Mouse (Mus musculus) heart, postnatal 0 days (tissue): ENCODE measurements at regions not wholly inside any gene's neighbourhood (a gene's known extent, or its start where the extent isn't known, plus 50 kb on each side); places are given as distances from the start of the nearest gene placed in this dataset.

Source experiments
- ATAC-seq: fragments of 200-750 bp; cut with Nextera tagmentation; 2 replicates; pipeline ENCODE4 v1.8.0; 2017; ENCODE audit warnings: low read depth, moderate number of reproducible peaks, moderate library complexity; ENCODE audit not compliant: insufficient read depth
- DNase-seq: peaks from one replicate; pipeline ENCODE4 v3.0.0-alpha.2; 2016; ENCODE audit warnings: low spot score
- H3K27ac ChIP-seq: fragments of 300-500 bp; sonication (generic); 2 replicates; pipeline ENCODE4 v1.5.1; 2014; ENCODE audit warnings: low read depth, mild to moderate bottlenecking
- H3K27me3 ChIP-seq: fragments of 300-500 bp; sonication (generic); 2 replicates; pipeline ENCODE4 v1.6.1; 2014; ENCODE audit warnings: low read length, mixed read lengths; ENCODE audit not compliant: control insufficient read depth, insufficient read depth
- H3K36me3 ChIP-seq: fragments of 300-500 bp; sonication (generic); replicated peaks from 2 replicates; pipeline ENCODE4 v1.6.1; 2014; ENCODE audit warnings: low read length, mixed read lengths; ENCODE audit not compliant: control insufficient read depth, insufficient read depth
- H3K4me1 ChIP-seq: fragments of 300-500 bp; sonication (generic); 2 replicates; pipeline ENCODE4 v1.6.1; 2014; ENCODE audit warnings: antibody characterized with exemption; ENCODE audit not compliant: control insufficient read depth, insufficient read depth
- H3K4me2 ChIP-seq: fragments of 300-500 bp; sonication (generic); 2 replicates; pipeline ENCODE4 v1.6.1; 2014; ENCODE audit warnings: low read depth, mild to moderate bottlenecking, low read length, moderate library complexity
- H3K4me3 ChIP-seq: fragments of 300-500 bp; sonication (generic); 2 replicates; pipeline ENCODE4 v1.5.1; 2014; ENCODE audit warnings: low read depth, low read length
- H3K9ac ChIP-seq: fragments of 300-500 bp; sonication (generic); replicated peaks from 2 replicates; pipeline ENCODE4 v1.6.1; 2014; ENCODE audit warnings: low read depth, low read length, mixed read lengths
- H3K9me3 ChIP-seq: fragments of 300-500 bp; sonication (generic); replicated peaks from 2 replicates; pipeline ENCODE4 v1.6.1; 2016; ENCODE audit warnings: low read length; ENCODE audit not compliant: control insufficient read depth
- CTCF ChIP-seq: IDR thresholded peaks from 2 replicates; pipeline ENCODE4 v1.5.1; 2016; ENCODE audit warnings: antibody characterized with exemption, control low read depth, low read depth
- EP300 ChIP-seq: IDR thresholded peaks from 2 replicates; pipeline ENCODE4 v1.6.1; 2016; ENCODE audit warnings: antibody characterized with exemption, low read depth
- WGBS: fragments of 180-500 bp; shearing (Covaris S2); extraction: QIAGEN DNeasy Blood & Tissue Kit; methylation state at CpG from one replicate; pipeline ENCODE4 v1.1.7; 2014; 5-methylcytosine and 5-hydroxymethylcytosine counted together

GRCm38 (mm10) chr19:27563592-27563991 is 134.0 kb upstream of the Pum3 start:
- Histone ChIP-seq H3K4me2 (no peak overlapping the region), H3K9ac (no peak overlapping the region), H3K4me1 (no peaks in the 10 kb centered on the region), H3K27ac (no peak overlapping the region), H3K27me3 (no peaks in the 10 kb centered on the region), H3K36me3 (no peaks in the 10 kb centered on the region), H3K4me3 (no peak overlapping the region), H3K9me3 (no peaks in the 10 kb centered on the region)
- 65% methylated on average over 9 of the region's 9 CpGs for WGBS
- no peak for DNase-seq
- TF ChIP-seq EP300 (no peak), CTCF (no peak)
- ATAC-seq, result no peak

GRCm38 (mm10) chr19:27558199-27558598 is 128.6 kb upstream of the Pum3 start:
- no peaks in the 10 kb centered on the region for H3K36me3 ChIP-seq
- WGBS, result 36% methylated on average over 3 of the region's 3 CpGs

GRCm38 (mm10) chr19:27556697-27557096 is 127.1 kb upstream of the Pum3 start:
- Histone ChIP-seq H3K27ac (no peak overlapping the region), H3K4me2 (no peak overlapping the region), H3K9me3 (no peaks in the 10 kb centered on the region), H3K4me1 (no peaks in the 10 kb centered on the region), H3K27me3 (no peaks in the 10 kb centered on the region), H3K4me3 (no peak overlapping the region), H3K9ac (no peak overlapping the region), H3K36me3 (no peaks in the 10 kb centered on the region)
- 82% methylated on average over 4 of the region's 4 CpGs for WGBS
- TF ChIP-seq CTCF, result no peak
- TF ChIP-seq EP300, result no peak
- DNase-seq (no peak), ATAC-seq (no peak)

More at GRCm38 (mm10) chr19:27558199-27558598, 128.6 kb upstream of the Pum3 start:
- DNase-seq (no peak), ATAC-seq (no peak)
- Histone ChIP-seq H3K27me3 (no peaks in the 10 kb centered on the region), H3K4me2 (no peak overlapping the region), H3K9ac (no peak overlapping the region), H3K4me3 (no peak overlapping the region), H3K9me3 (no peaks in the 10 kb centered on the region), H3K4me1 (no peaks in the 10 kb centered on the region), H3K27ac (no peak overlapping the region)
- TF ChIP-seq EP300 (no peak), CTCF (no peak)

GRCm38 (mm10) chr19:27554841-27555240 is 125.2 kb upstream of the Pum3 start:
- H3K9me3 ChIP-seq, result no peaks in the 10 kb centered on the region
- H3K36me3 ChIP-seq, result no peaks in the 10 kb centered on the region
- no peaks in the 10 kb centered on the region for H3K4me1 ChIP-seq
- 90% methylated on average over 4 of the region's 4 CpGs for WGBS
- H3K27ac ChIP-seq, result no peak overlapping the region
- no peak overlapping the region for H3K4me3 ChIP-seq
- no peak overlapping the region for H3K9ac ChIP-seq
- H3K4me2 ChIP-seq, result no peak overlapping the region
- ATAC-seq (no peak), DNase-seq (no peak)
- TF ChIP-seq EP300, result no peak
- no peak for TF ChIP-seq CTCF
- no peaks in the 10 kb centered on the region for H3K27me3 ChIP-seq

- no peak overlapping the region for H3K4me2 ChIP-seq
- ATAC-seq (no peak), DNase-seq (no peak)
- no peaks in the 10 kb centered on the region for H3K27me3 ChIP-seq
- 74% methylated on average over 11 of the region's 11 CpGs for WGBS
- no peak for TF ChIP-seq EP300
- no peak for TF ChIP-seq CTCF
- H3K4me3 ChIP-seq, result no peak overlapping the region
- H3K36me3 ChIP-seq, result no peaks in the 10 kb centered on the region
- no peaks in the 10 kb centered on the region for H3K4me1 ChIP-seq
- no peaks in the 10 kb centered on the region for H3K9me3 ChIP-seq
- H3K9ac ChIP-seq, result no peak overlapping the region
- no peak overlapping the region for H3K27ac ChIP-seq
Observed at GRCm38 (mm10) chr19:27553266-27553665, 123.6 kb upstream of the Pum3 start.

GRCm38 (mm10) chr19:27537746-27538145 is 108.1 kb upstream of the Pum3 start:
- no peak overlapping the region for H3K9ac ChIP-seq
- 70% methylated on average over 3 of the region's 3 CpGs for WGBS
- H3K4me3 ChIP-seq, result no peak overlapping the region
- no peaks in the 10 kb centered on the region for H3K9me3 ChIP-seq
- no peak overlapping the region for H3K27ac ChIP-seq
- DNase-seq (no peak), ATAC-seq (no peak)
- no peak overlapping the region for H3K4me2 ChIP-seq
- H3K4me1 ChIP-seq, result no peaks in the 10 kb centered on the region
- H3K36me3 ChIP-seq, result no peaks in the 10 kb centered on the region
- TF ChIP-seq CTCF, result no peak
- no peaks in the 10 kb centered on the region for H3K27me3 ChIP-seq
